Comparison of ENCODE assay signal across 1 mouse cellular context in the genomic region with DNA sequence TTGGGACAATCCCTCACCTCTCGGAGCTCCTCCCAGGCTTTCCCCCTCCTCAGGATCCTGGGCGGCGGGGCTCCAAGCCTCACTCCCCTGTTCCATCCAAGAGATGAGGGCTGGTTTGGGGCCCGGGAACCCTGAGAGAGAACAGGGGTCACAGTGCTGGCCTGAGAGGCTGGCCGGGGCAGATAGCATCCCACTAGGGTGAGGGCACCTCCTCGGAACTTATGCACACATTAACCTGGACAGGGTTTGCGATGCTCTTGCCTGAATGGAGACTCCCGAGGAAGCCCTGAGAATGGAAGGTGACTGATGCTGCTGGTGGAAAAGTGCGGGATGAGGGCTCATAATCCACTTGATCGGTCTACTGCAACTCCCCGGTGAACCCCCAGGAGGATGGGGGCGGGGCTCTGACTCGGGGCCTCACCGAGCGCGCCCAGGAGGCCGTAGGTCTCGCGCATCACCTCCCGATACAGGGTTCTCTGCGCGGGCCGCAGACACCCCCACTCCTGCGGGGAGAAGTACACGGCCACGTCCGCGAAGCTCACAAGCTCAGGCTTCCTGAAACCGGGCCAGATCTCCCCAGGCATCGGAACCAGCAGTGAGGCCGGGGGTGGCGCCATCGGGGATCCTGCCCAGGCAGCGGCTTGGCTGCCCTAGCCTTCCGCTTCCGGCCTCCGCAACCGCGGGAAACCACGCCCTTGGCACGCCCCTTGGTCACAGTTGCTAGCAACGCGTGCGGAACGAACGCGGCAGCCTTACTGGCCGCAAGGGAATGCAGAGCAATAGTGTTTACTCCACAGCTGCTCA.
TF ChIP-seq lines count a peak whose summit lies in the region.

Zfp688 (minus strand) TSS at position 681 of the 804 bp plus-strand sequence.

TF ChIP-seq in myocyte, 11 proteins besides CTCF, POLR2A, EP300 and RAD21 (continued from another document):
- TF ChIP-seq POLR2AphosphoS2 (IDR thresholded peaks at IDR 0.05; ENCODE audit: insufficient read length, low read depth), result peak; percentile 86
- TF ChIP-seq REST (IDR thresholded peaks at IDR 0.05; ENCODE audit: insufficient read depth, insufficient read length), result no peak
- peak; percentile 38 for TF ChIP-seq MAX (IDR thresholded peaks at IDR 0.05; ENCODE audit: low read depth)
- peak in 1 of 3 experiments; percentile 59 for TF ChIP-seq MYOG (IDR thresholded peaks at IDR 0.05; ENCODE audit: control insufficient read depth in 1 of 3, insufficient read depth in 1 of 3, insufficient read length in 2 of 3, low read depth in 2 of 3)
- TF ChIP-seq E2F4 (IDR thresholded peaks at IDR 0.05; ENCODE audit: insufficient read depth), result peak; percentile 52
- no peak for TF ChIP-seq USF1 (IDR thresholded peaks at IDR 0.05; ENCODE audit: low read depth)
- TF ChIP-seq SRF (IDR thresholded peaks at IDR 0.05; ENCODE audit: control insufficient read depth, insufficient read length, low read depth), result no peak
